Mouse (Mus musculus) megakaryocyte, embryonic 14.5 days (primary cell): ENCODE data around the gene Ngly1.

Experiments used
- FLI1 ChIP-seq: IDR thresholded peaks from 2 replicates; pipeline ENCODE4 v1.6.1; 2012; ENCODE audit warnings: low read length, inconsistent platforms, mixed read lengths
- GATA1 ChIP-seq: IDR thresholded peaks from 3 replicates; pipeline ENCODE4 v1.6.1; 2012; ENCODE audit warnings: mixed read lengths, low read length, inconsistent platforms, borderline replicate concordance

GRCm38 (mm10) chr14:16242947-16243602 is 6.0 kb upstream of the Ngly1 start:
- TF ChIP-seq FLI1, result no peak
- no peak for TF ChIP-seq GATA1
